Mouse (Mus musculus) kidney, postnatal 14 days (tissue): ENCODE data around the gene Shbg.
A peak's percentile ranks its signal among the peaks of the same experiment; 100 is the strongest.

ENCODE experiments used
- DNase-seq: peaks from one replicate; pipeline ENCODE4 v3.0.0; 2022; ENCODE audit warnings: mixed read lengths

Shbg gene

GRCm38 (mm10) chr11:69594853-69595252 lies 22.9 kb downstream of the Shbg start:
- no peak for DNase-seq

GRCm38 (mm10) chr11:69592799-69593198 lies 24.9 kb downstream of the Shbg start:
- no peak for DNase-seq

GRCm38 (mm10) chr11:69591899-69592637 lies 25.6 kb downstream of the Shbg start:
- no peak for DNase-seq

- DNase-seq = no peak
These were observed 26.3 kb downstream of the Shbg start for GRCm38 (mm10) chr11:69591424-69591823.

- no peak for DNase-seq
These were observed 27.1 kb downstream of the Shbg start for GRCm38 (mm10) chr11:69590622-69591021.

- DNase-seq = no peak
These were observed 28.4 kb downstream of the Shbg start for GRCm38 (mm10) chr11:69589207-69589834.

GRCm38 (mm10) chr11:69585718-69586325 lies 31.9 kb downstream of the Shbg start:
- no peak for DNase-seq

- DNase-seq = no peak
These were observed 32.8 kb downstream of the Shbg start for GRCm38 (mm10) chr11:69584937-69585336.

GRCm38 (mm10) chr11:69584008-69584407 lies 33.7 kb downstream of the Shbg start:
- DNase-seq = no peak

- no peak for DNase-seq
These were observed 35.4 kb downstream of the Shbg start for GRCm38 (mm10) chr11:69582230-69582805.

GRCm38 (mm10) chr11:69581814-69582213 lies 35.9 kb downstream of the Shbg start:
- DNase-seq = no peak

- peak; percentile 95 for DNase-seq
These were observed 36.5 kb downstream of the Shbg start for GRCm38 (mm10) chr11:69581147-69581688.

GRCm38 (mm10) chr11:69580572-69581146 lies 37.0 kb downstream of the Shbg start:
- DNase-seq = no peak

GRCm38 (mm10) chr11:69580091-69580514 lies 37.6 kb downstream of the Shbg start, which contains the start of the genes Wrap53 and Trp53:
TSS of gene Wrap53 (minus strand) at chr11:69580255.
TSS of gene Trp53 (plus strand) at chr11:69580359.
- peak; percentile 96 for DNase-seq

- DNase-seq = peak; percentile 98
These were observed 38.3 kb downstream of the Shbg start for GRCm38 (mm10) chr11:69579128-69580017.

- no peak for DNase-seq
These were observed 39.4 kb downstream of the Shbg start for GRCm38 (mm10) chr11:69578301-69578700.

- DNase-seq = no peak
These were observed 41.4 kb downstream of the Shbg start for GRCm38 (mm10) chr11:69576307-69576706.

GRCm38 (mm10) chr11:69575220-69575619 lies 42.5 kb downstream of the Shbg start:
- peak; percentile 28 for DNase-seq

- no peak for DNase-seq
These were observed 52.6 kb downstream of the Shbg start for GRCm38 (mm10) chr11:69565131-69565530.
